Mouse (Mus musculus) lung, adult 2 months (tissue): ENCODE results near the gene Stxbp1.

Experiments used
- CTCF ChIP-seq: fragments of 200-500 bp; IDR thresholded peaks from 2 replicates; pipeline ENCODE4 v1.5.1; 2011; ENCODE audit warnings: mild to moderate bottlenecking, low read length, control low read depth; ENCODE audit not compliant: insufficient read depth
- POLR2A ChIP-seq: fragments of 200-500 bp; IDR thresholded peaks from 2 replicates; pipeline ENCODE4 v1.6.1; 2011; ENCODE audit warnings: low read depth, mild to moderate bottlenecking, control low read depth, low read length, borderline replicate concordance; ENCODE audit errors: extremely low read depth

GRCm38 (mm10) chr2:32824778-32825177 is 22.3 kb downstream of the Stxbp1 start:
- TF ChIP-seq CTCF (no peak), POLR2A (no peak)
